In genomic region chr1:191662178-191662898, GRCm38 (mm10) we compare ENCODE assay signal across 9 mouse cellular contexts. TPM values are rescaled to one million over a fixed set of nuclear protein-coding genes. Genes with fewer than 3 reads are reported as not detected.
DNase-seq lines count a peak whose midpoint lies in the region; ATAC-seq and TF ChIP-seq lines count a peak whose summit lies in the region.
"Had no signal": no experiment of that assay in that cellular context is flagged by ENCODE, and none has a peak within 500 bp of the region (broad histone marks: within the 10 kb centered on the region; RNA-seq: fewer than 3 reads in every experiment).

No protein-coding gene starts in this region.

- H3K27me3 ChIP-seq in embryonic facial prominence, embryonic 11.5 days (ENCODE audit: control insufficient read depth, insufficient read depth, low read length) = no peaks in the 10 kb centered on the region
- no peaks in the 10 kb centered on the region for H3K27me3 ChIP-seq in embryonic facial prominence, embryonic 10.5 days (replicated peaks; ENCODE audit: low read depth, poor library complexity, severe bottlenecking)
- no peaks in the 10 kb centered on the region for H3K27me3 ChIP-seq in E14TG2a.4 (ENCODE audit: insufficient read depth, low read length)
- H3K27me3 ChIP-seq in limb, embryonic 15.5 days = no peaks in the 10 kb centered on the region
- no peaks in the 10 kb centered on the region for H3K27me3 ChIP-seq in forebrain, embryonic 15.5 days

- intact Hi-C loops in gastrocnemius, postnatal 36 days (cut with DNase I) = no loop called here

- no peaks in the 10 kb centered on the region for H3K9me3 ChIP-seq in embryonic facial prominence, embryonic 11.5 days (replicated peaks; ENCODE audit: control insufficient read depth, low read length)
- no peaks in the 10 kb centered on the region for H3K9me3 ChIP-seq in embryonic facial prominence, embryonic 10.5 days
- H3K9me3 ChIP-seq in E14TG2a.4 (ENCODE audit: low read length) = no peaks in the 10 kb centered on the region
- H3K9me3 ChIP-seq in limb, embryonic 15.5 days = no peaks in the 10 kb centered on the region
- no peaks in the 10 kb centered on the region for H3K9me3 ChIP-seq in forebrain, embryonic 15.5 days

- H3K36me3 ChIP-seq in embryonic facial prominence, embryonic 11.5 days (replicated peaks; ENCODE audit: control insufficient read depth, insufficient read depth, low read depth, low read length) = no peaks in the 10 kb centered on the region
- H3K36me3 ChIP-seq in embryonic facial prominence, embryonic 10.5 days (replicated peaks) = no peaks in the 10 kb centered on the region
- no peaks in the 10 kb centered on the region for H3K36me3 ChIP-seq in E14TG2a.4 (ENCODE audit: insufficient read depth, low read length)
- no peaks in the 10 kb centered on the region for H3K36me3 ChIP-seq in limb, embryonic 15.5 days
- H3K36me3 ChIP-seq in forebrain, embryonic 15.5 days = no peaks in the 10 kb centered on the region

- no peak for ATAC-seq in embryonic facial prominence, embryonic 11.5 days (replicated peaks; ENCODE audit: insufficient number of reproducible peaks, low FRiP score, low TSS enrichment, low read depth)
- no peak for ATAC-seq in limb, embryonic 15.5 days (ENCODE audit: insufficient number of reproducible peaks, low FRiP score, low TSS enrichment, low read depth)
- ATAC-seq in forebrain, embryonic 15.5 days (replicated peaks) = no peak

- H3K4me2 ChIP-seq in embryonic facial prominence, embryonic 11.5 days (ENCODE audit: low read depth, low read length) = no peak overlapping the region
- H3K4me2 ChIP-seq in limb, embryonic 15.5 days = no peak overlapping the region
- no peak overlapping the region for H3K4me2 ChIP-seq in forebrain, embryonic 15.5 days (replicated peaks)

- peak; percentile 12 for DNase-seq in embryonic facial prominence, embryonic 11.5 days (ENCODE audit: low spot score)
- no peak for DNase-seq in embryonic facial prominence, embryonic 10.5 days (ENCODE audit: low spot score)
- DNase-seq in gastrocnemius, postnatal 36 days = peak; percentile 22 to 41
- no peak for DNase-seq in spleen, postnatal 10 days (ENCODE audit: low spot score in 2 of 2)
- no peak for DNase-seq in thymus, postnatal 4 days

- H3K4me3 ChIP-seq in embryonic facial prominence, embryonic 11.5 days (ENCODE audit: low read depth, low read length) = no peak overlapping the region
- no peak overlapping the region for H3K4me3 ChIP-seq in embryonic facial prominence, embryonic 10.5 days
- H3K4me3 ChIP-seq in E14TG2a.4 (replicated peaks; ENCODE audit: low read length) = peak overlapping the region; percentile 32
- no peak overlapping the region for H3K4me3 ChIP-seq in limb, embryonic 15.5 days
- no peak overlapping the region for H3K4me3 ChIP-seq in forebrain, embryonic 15.5 days
- H3K4me3 ChIP-seq: megakaryocyte, embryonic 14.5 days had no signal

- H3K4me1 ChIP-seq in embryonic facial prominence, embryonic 11.5 days (ENCODE audit: control insufficient read depth, insufficient read depth, low read length) = no peaks in the 10 kb centered on the region
- peaks cover 39% of the 10 kb centered on the region for H3K4me1 ChIP-seq in embryonic facial prominence, embryonic 10.5 days
- H3K4me1 ChIP-seq in E14TG2a.4 (replicated peaks; ENCODE audit: low read depth, low read length) = peaks cover 81% of the 10 kb centered on the region
- peaks cover 23% of the 10 kb centered on the region for H3K4me1 ChIP-seq in limb, embryonic 15.5 days
- H3K4me1 ChIP-seq in forebrain, embryonic 15.5 days = peaks cover 4% of the 10 kb centered on the region; the same call in 1 of the 2 replicates

- no peak for TF ChIP-seq CTCF in E14TG2a.4 (conservative IDR thresholded peaks at IDR 0.05; ENCODE audit: low read length)

- no peak overlapping the region for H3K27ac ChIP-seq in embryonic facial prominence, embryonic 11.5 days (replicated peaks; ENCODE audit: low read depth, low read length)
- no peak overlapping the region for H3K27ac ChIP-seq in embryonic facial prominence, embryonic 10.5 days (replicated peaks)
- 0 out of 2 replicates have a peak overlapping the region, but pooled peaks have one; percentile 27 for H3K27ac ChIP-seq in limb, embryonic 15.5 days
- H3K27ac ChIP-seq in forebrain, embryonic 15.5 days (replicated peaks) = no peak overlapping the region

- H3K9ac ChIP-seq in embryonic facial prominence, embryonic 11.5 days (replicated peaks; ENCODE audit: low read length) = no peak overlapping the region
- H3K9ac ChIP-seq in limb, embryonic 15.5 days = no peak overlapping the region
- no peak overlapping the region for H3K9ac ChIP-seq in forebrain, embryonic 15.5 days (replicated peaks)

- WGBS in embryonic facial prominence, embryonic 11.5 days = 65% methylated on average over 9 of the region's 9 CpGs
- 71% methylated on average over 9 of the region's 9 CpGs for WGBS in embryonic facial prominence, embryonic 10.5 days
- 33% methylated on average over 9 of the region's 9 CpGs for WGBS in limb, embryonic 15.5 days
- WGBS in forebrain, embryonic 15.5 days = 72% methylated on average over 9 of the region's 9 CpGs

RNA-seq across cellular contexts. Expression of gene Lpgat1, which starts 55.3 kb away (rescaled TPM):
- polyA plus RNA-seq in embryonic facial prominence, embryonic 11.5 days (2014; fragmentation: Nextera tagmentation; extraction: Ambion mirVana) = 34.1 and 34.9 TPM in 2 replicates
- polyA plus RNA-seq in embryonic facial prominence, embryonic 10.5 days (2016; fragmentation: Nextera tagmentation; extraction: Ambion mirVana) = 24.0 and 24.4 TPM in 2 replicates
- total RNA-seq in gastrocnemius, postnatal 36 days (2021) = 10 to 100 TPM; 22.8 to 29.5 TPM
- polyA plus RNA-seq in limb, embryonic 15.5 days (2015; fragmentation: Nextera tagmentation; extraction: Ambion mirVana) = 20.9 and 23.0 TPM in 2 replicates
- polyA plus RNA-seq in forebrain, embryonic 15.5 days (2015; fragmentation: Nextera tagmentation; extraction: Ambion mirVana) = 32.2 and 33.9 TPM in 2 replicates

Comparison
In these comparisons a context has a peak if more than half of its experiments do, and no peak if none do; other contexts are left out.
1. DNase-seq: peak in embryonic facial prominence, embryonic 11.5 days (single experiment) and gastrocnemius, postnatal 36 days (2 of 2); none in embryonic facial prominence, embryonic 10.5 days (single experiment), spleen, postnatal 10 days (0 of 2) and thymus, postnatal 4 days (single experiment).